In the genomic region with DNA sequence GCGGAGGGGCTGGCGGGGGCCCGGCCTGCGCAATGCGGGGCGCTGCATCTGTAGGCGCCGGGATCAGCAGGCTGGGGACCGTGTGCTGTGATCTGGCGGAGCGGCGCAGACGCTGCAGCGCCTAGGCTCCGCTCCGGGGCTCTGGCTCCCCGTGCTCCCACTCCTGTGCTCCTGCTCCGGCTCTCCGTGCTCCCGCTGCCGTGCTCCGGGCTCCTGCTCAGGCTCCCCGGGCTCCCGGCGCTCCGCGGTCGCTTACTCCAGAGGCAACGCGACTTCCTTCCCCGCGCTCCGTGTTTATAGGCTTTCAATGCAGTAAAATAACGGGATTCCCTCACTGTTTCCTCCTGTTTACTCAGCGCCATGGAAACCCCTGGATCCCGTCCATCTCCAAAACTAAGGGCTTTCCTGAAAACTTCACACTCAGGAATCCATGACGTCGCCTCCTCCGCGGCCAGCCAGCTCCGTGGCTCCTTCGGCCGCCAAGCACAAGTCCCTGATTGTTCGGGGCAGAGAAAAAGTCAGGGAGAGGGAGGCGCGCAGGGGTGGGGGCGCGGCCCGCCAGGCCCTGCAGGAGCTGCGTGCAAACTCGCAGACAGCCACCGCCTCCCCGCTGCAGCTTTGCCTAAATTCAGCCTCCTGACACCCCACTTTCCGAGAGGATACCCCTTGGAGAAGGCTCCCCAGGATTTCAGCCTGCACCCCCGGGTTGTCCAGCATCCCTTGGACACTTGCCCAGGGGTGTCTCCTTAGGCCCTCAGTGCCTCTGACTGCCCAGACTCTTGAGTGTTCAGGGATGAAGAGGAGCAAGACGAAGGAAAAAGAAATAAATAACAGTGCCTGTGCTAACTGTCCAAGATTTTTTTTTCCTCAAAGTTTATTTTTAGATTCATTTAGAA, we compare ENCODE assay signal across 8 mouse cellular contexts. TPM values are rescaled to one million over a fixed set of nuclear protein-coding genes. Genes with fewer than 3 reads are reported as not detected.
DNase-seq lines count a peak whose midpoint lies in the region; TF ChIP-seq lines count a peak whose summit lies in the region.

TSS of gene Nfatc2 (minus strand) at position 167 of the 896 bp plus-strand sequence.

- peak within 1 kb of the TSS; percentile 6 for H3K9ac ChIP-seq in ES-E14 (ENCODE audit: insufficient read depth, low read depth, low read length, poor library complexity, severe bottlenecking)

- peak within 1 kb of the TSS; percentile 51 to 60 for H3K4me3 ChIP-seq in ES-E14 (ENCODE audit: insufficient read depth in 1 of 2, low read depth in 1 of 2, low read length in 2 of 2, poor library complexity in 1 of 2, severe bottlenecking in 1 of 2)

- DNase-seq in ES-E14 (ENCODE audit: low read depth, low spot score) = no peak
- peak; percentile 41 to 72 for DNase-seq in cerebellum, adult 18-20 months
- peak; percentile 88 for DNase-seq in forelimb bud, embryonic 11.5 days (ENCODE audit: low read depth, low spot score)
- peak; percentile 88 to 89 for DNase-seq in heart, postnatal 36 days
- DNase-seq in layer of hippocampus, adult 18-20 months (ENCODE audit: low spot score in 2 of 2) = peak; percentile 57 to 76
- DNase-seq in lung, adult 18-20 months = peak; percentile 84
- DNase-seq in ovary, postnatal 10 days (ENCODE audit: low spot score) = peak; percentile 68
- no peak for DNase-seq in natural killer cell, adult 2 months (ENCODE audit: low spot score in 2 of 2)

- intact Hi-C loops in heart, postnatal 36 days (cut with DNase I) = no loop called here

- in situ Hi-C loops in ES-E14 (cut with MboI; ENCODE audit: low sequenced_read_pairs in 2 of 2, unreplicated experiment in 2 of 2) = no loop called here

- no peaks in the 10 kb centered on the region for H3K9me3 ChIP-seq in ES-E14 (ENCODE audit: control insufficient read depth, insufficient read depth, low read depth, low read length)

- H3K4me1 ChIP-seq in ES-E14 (ENCODE audit: control insufficient read depth in 2 of 2, insufficient read depth in 2 of 2, low read length in 2 of 2, poor library complexity in 1 of 2) = peaks cover 0 to 2% of the 10 kb centered on the region in 2 experiments; a peak in 2 of 4 replicates

- no peaks in the 10 kb centered on the region for H3K36me3 ChIP-seq in ES-E14 (ENCODE audit: control insufficient read depth, insufficient read depth, low read length, poor library complexity, severe bottlenecking)

- no peak within 1 kb of the TSS for H3K27ac ChIP-seq in ES-E14 (ENCODE audit: insufficient read depth, low read depth, low read length, poor library complexity, severe bottlenecking)

TF ChIP-seq in ES-E14, 5 proteins besides CTCF, POLR2A, EP300 and RAD21:
- TF ChIP-seq ZC3H11A (IDR thresholded peaks at IDR 0.05; ENCODE audit: borderline replicate concordance, low read depth, low read length) (no peak), CHD2 (IDR thresholded peaks at IDR 0.05; ENCODE audit: low read depth, low read length) (no peak), MAFK (IDR thresholded peaks at IDR 0.05; ENCODE audit: insufficient read depth, low read depth, low read length) (no peak), HCFC1 (IDR thresholded peaks at IDR 0.05; ENCODE audit: borderline replicate concordance, insufficient read depth, low read length) (no peak), ZNF384 (IDR thresholded peaks at IDR 0.05; ENCODE audit: low read depth, low read length) (no peak)

RNA-seq across cellular contexts. Expression of gene Nfatc2, which starts in this region (rescaled TPM):
- 2.0 and 2.2 TPM in 2 replicates for total RNA-seq in ES-E14 (2012; rRNA removed)
- total RNA-seq in heart, postnatal 36 days (2021) = 10 to 100 TPM; 16.2 to 18.1 TPM
- total RNA-seq in layer of hippocampus, adult 18-20 months (2021) = 10 to 100 TPM; 18.3 to 18.6 TPM

Comparison
In these comparisons a context has a peak if more than half of its experiments do, and no peak if none do; other contexts are left out.
1. DNase-seq: peak in cerebellum, adult 18-20 months (2 of 2), forelimb bud, embryonic 11.5 days (single experiment), heart, postnatal 36 days (2 of 2), layer of hippocampus, adult 18-20 months (2 of 2), lung, adult 18-20 months (2 of 2) and ovary, postnatal 10 days (single experiment); none in ES-E14 (single experiment) and natural killer cell, adult 2 months (0 of 2).